Mouse (Mus musculus): ENCODE measurements around the gene Ly6g6c.

Ly6g6c gene

DNA sequence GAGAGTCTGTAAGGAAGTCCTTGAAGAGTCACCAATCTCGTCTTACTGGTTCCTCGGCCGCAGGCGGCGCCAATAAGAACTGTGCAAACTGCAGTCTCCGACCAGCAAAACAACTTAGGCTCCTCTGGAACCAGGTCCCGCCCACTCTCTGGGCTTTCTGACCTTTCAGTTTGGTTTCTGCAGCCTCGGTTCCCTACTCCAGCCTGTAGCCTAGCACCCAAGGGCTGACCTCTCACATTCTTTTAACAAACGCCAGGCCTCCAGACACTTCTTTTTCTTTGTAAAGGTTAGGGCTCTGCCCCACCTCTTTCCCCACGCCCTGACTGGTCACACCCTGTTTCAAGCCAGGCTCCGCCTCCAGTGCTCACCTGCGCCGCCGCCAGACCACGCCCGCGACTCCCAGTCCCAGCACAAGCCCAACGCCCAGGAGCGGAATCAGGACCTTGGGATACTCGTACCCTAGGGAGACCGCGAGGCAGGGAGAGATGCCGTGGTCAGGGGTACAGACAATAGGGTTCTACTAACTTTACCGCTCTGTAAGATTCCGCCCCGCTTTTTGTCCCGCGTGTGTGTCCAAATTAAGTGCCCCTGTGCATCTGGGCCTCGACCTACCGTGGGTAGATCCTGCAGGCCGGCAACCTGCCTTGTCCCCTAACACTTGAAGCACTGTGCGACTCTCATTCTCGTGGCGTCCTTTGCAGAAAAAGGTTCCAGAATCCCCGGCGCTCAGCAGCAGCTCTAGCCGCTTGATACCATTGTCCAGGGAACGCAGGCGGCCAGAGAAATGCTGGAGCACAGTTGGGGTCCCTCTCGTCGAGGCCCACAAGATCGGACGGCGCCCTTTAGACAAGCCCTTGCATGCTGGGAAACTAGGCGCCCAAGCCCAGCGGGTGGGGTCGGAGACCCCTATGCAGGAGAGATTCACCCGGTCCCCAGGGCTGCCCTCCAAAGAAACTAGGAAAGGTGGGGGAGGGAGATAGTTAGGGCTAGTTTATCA, at the start of gene Ly6g6c:
Gene Ly6g6c, plus strand, starts transcription at position 438 of the 997 bp plus-strand sequence.
- peak; percentile 73 for DNase-seq

DNA sequence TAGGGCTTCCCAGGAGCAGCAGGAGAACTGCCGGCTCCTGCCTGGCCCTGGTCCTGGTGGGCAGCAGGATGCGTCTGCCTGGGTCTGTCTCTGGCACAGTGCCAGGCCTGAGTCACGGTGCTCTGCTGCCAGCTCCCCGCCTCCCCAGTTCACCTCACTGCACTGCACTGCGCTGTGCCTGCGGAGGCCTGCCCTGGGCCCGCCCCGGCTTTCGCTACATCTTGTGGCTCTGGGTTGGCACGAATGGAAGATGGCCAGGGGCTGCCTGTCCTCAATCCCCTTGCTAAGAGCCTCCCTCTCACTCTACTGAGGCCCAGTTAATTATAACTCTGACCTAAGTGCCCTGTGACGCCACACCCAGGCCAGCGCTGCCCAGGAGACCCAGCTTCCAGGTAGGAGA, 48.8 kb upstream of the Ly6g6c start, which contains the start of gene Vwa7:
Gene Vwa7, plus strand, starts transcription at position 204 of the 400 bp plus-strand sequence.
- DNase-seq, result peak; percentile 85

DNA sequence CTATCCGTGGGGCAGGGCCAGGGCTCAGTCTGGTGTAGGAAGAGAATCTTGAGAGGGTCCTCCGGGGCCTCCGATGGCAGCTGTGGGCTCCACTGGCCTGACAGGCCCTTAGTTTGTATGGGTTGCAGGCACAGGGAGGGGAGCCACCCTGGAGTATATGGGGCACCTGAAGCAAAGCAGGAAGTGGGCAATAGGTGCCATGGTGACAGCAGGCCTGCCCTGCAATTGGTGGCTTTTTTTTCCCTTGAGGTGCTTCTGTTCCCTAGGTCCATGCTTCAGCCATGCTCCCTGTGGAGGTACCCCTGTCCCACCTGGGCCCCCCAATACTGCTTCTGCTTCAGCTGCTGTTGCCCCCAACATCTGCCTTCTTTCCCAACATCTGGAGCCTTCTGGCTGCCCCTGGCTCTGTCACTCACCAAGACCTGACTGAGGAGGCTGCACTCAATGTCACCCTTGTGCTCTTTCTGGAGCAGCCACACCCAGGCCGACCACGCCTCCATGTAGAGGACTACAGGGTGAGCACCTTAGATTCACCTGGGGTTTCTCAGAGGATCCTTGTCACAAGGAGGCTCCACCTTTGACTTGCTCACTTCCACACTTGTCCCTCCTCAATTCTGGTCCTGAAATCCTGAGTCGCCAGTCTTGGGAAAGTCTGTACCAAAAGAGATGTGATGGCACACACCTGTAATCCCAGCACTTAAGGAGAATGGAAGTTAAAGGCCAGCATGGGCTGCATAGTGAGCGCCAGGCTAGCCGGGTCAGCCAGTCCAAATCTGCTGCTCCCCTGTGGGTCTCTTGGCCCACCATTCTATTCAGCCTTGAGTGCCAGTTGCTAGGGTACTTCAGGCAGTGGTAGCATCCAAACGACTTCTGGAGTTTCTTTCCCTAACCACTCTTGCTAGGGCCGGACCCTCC, 48.1 kb upstream of the Ly6g6c start:
- DNase-seq, result peak; percentile 58

DNA sequence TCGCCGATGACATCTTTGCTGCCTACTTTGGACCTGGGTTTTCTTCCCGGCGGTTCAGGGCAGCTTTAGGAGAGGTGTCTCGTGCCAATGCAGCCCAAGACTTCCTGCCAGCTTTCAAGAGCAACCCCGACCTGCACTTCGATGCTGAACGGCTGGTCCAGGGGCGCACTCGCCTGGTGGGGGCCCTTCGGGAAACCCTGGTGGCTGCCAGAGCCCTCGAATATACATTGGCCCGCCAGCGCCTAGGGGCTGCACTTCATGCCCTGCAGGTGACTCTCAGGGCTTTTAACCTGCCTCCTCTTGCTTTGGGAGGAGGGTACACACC, 47.5 kb upstream of the Ly6g6c start:
- DNase-seq, result peak; percentile 54

DNA sequence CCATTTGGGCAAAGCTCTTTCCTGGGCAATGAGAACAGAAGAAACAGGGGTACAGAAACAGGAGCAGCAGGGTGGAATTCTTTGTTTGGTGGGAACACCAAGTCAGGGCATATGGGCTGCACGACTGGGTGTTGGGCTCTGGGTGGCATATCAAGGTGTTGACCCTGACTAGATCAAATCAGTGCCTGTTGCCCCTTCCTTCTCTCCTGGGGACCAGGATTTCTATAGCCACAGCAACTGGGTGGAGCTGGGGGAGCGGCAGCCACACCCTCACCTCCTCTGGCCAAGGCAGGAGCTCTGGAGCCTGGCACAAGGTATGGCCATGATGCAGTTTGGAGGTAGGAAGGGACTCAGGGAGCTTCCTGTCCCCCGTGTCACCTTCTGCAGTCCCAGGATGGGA, 47.0 kb upstream of the Ly6g6c start:
- peak; percentile 34 for DNase-seq

DNA sequence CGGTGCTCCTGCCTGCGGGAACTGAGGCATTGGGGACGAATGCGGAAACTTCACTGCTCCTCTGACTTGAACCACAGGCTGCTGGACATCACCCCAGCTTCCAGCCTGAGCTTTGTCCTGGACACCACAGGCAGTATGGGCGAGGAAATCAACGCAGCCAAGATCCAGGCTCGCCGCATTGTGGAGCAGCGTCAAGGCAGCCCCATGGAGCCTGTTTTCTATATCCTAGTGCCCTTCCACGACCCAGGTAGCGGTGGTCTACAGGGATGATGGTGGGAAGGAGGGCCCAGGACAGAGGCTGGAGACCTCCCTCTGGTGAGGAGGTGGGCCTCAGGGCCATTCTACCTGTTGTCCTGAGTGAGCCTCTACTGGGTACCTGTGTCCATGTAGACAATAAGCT, 45.3 kb upstream of the Ly6g6c start:
- no peak for DNase-seq

DNA sequence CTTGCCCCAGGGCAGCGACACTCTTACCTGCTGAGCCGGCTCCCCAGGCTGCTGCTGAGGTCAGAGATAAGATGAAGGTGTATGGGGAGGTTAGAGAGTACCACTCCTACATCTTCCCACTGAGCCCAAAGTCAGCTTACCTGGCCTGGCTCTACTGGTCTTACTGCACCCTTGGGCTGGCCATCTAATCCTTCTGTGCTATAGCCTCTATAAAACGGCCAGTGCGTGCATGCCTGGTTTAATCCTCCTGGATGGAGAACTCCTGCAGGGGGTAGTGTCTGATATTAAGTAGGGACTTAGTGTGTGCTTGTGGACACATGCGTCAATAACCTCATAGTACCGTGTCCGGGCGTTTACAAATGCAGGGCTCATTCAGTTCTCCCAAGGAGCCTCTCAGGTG, 44.6 kb upstream of the Ly6g6c start:
- DNase-seq, result no peak

DNA sequence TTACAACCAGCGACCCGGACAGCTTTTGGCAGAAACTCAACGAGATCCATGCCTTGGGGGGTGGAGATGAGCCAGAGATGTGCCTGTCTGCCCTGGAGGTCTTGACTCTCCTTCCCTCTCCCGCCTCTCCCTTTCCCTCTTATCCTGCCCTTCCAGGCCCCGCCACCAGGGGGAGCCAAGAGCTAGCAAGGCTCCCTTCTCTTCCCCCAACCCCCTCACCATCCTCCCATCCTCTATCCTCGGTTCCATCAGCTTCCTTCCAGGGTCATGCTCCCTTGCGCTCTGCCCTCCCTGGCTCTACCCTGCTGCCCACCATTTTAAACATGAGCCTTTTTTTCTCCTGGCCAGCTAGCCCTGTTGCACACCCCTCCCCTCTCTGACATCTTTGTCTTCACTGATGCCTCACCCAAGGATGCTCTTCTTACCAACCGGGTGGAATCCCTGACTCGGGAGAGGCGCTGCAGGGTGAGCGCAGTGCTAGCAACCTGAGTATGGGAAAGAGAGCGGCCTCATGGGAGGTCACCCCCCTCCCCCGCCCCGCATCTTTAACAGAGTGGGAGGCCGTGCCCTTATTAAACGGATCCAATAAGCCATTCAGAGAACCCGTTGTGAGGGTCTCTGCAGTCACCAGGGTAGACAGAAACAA, 43.9 kb upstream of the Ly6g6c start:
- peak; percentile 86 for DNase-seq

DNA sequence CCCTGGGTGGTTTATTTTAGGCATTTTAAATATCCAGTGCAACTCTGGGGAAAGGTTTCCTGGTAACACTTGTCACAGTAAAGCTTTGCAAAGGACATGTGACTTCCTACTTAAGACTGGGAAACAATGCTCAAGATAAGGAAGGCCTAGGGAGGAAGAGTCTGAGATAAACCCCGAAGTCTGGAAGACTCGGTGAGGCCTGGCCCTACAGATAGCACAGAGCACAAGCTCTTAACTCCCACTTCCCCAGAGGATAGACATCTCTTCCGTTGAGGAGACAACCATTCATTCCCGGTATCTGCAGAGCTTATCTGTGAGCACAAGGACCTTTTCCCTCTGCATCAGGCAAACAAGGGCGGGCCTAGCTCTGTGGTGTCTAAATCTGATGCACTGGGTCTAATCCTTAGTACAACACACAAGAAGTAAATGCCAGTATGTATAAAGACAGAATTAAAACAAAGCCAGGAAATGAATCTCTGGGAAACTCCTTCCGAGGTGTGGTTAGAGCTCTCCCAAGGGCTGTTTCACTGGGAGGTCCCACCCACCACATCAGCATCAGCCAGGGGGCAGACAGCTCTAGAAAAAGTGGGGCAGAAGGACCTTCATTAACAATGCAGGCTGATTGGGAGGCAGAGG, 43.2 kb upstream of the Ly6g6c start:
- no peak for DNase-seq

DNA sequence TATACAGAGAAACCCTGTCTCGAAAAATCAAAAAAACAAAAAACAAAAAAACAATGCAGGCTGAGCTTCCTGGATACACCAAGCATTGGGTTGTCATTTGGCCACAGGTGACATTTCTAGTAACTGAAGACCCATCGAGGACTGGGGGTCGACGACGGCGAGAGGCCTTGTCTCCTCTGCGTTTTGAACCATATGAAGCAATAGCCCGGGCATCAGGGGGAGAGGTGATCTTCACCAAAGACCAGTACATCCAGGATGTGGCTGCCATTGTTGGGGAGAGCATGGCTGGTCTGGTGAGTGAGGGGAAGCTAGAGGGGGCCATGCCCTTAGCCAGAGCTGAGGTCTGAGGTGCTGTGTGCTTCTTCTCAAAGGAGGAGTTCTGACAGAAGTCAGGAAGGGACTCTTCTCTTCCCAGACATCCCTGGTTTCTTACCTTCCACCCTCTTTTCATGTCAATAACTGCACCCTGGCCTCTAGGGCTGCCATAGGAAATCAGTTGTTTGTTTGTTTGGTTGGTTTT, 42.6 kb upstream of the Ly6g6c start:
- no peak for DNase-seq

DNA sequence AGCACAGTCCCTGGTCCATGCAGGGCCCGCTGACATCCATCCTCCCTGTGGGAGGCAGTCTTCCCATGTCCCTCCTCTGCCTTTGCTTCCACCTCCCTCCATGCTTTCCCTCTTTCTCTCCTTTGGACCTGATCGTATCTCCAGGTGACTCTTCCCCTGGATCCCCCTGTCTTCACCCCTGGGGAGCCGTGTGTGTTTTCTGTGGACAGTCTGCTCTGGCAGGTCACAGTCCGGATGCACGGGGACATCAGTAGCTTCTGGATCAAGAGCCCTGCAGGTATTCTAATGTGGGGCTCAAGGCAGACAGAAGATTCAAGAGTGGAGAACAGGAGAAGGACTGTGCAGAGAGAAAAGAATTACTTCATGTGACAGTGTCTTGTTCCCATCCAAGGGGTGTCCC, 42.0 kb upstream of the Ly6g6c start:
- DNase-seq, result no peak

DNA sequence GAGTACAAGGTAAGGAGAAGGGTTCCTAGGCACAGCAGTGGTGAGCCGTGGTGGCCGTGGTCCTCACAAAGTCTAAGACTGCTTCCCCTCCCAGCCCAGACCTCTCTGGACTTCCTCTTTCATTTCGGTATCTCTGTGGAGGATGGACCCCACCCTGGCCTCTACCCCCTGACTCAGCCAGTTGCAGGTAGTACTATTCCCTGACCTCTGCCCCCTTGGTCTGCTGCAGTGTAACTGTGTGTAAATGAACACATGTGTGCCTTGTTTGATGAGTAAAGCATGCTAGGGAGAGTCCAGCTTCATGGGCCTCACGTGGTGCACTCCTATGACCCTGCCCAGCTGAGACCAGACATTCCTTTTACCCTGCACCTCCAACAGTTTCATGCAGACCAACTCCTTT, 41.4 kb upstream of the Ly6g6c start:
- no peak for DNase-seq

DNA sequence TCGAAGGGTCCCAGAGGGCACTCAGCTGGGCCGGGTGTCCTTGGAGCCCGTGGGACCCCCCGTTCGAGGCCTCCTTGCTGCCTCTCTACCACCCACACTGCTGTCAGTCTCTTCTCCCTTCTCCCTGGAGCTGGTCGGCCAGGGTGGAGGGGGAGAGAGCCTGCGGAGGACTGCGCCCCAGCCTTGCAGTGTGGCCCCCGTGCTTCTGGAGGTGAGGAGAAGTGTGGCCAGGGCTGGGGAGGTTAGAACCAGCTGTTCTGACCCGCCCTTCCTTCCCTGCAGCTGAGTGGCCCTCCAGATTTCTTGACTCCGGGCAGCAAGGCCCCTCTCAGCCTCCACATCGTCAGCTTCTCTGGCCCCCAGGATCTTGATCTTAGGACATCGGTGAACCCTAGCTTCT, 40.9 kb upstream of the Ly6g6c start:
- no peak for DNase-seq

DNA sequence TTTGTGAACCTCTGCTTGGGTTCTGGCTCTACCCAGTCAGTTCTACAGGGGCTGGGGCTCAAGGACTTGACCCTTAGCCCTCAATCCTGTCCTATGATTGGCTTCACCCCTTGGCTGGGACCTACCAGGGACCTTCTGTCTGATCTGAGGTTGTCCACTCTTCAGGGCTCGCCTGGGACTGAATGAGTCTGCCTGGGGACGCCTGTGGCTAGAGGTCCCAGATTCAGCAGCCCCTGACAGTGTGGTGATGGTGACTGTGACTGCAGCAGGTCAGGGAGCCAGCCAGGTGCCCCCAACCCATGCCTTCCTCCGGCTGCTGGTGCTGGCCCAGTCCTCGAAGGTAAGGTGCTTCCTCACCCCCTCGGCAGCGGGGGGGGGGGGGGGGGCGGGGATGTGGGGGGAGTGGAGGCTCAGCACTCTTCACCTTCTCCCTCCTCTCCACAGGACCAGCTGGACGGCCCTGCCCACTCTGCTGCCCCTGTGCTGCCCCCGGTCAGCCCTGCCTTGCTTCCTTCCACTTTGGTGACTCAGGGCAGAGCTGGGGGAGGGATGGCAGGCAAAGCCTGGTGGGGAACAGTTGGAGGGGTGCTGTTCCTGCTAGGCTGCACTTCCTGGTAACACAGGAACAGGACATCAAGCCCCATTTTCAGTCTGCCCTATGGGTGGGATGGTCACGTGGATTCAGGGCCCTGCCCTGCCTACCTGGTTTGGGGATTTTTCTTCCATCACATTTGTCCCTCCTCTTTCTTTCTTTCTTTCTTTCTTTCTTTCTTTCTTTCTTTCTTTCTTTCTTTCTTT, 40.3 kb upstream of the Ly6g6c start:
- DNase-seq, result no peak

DNA sequence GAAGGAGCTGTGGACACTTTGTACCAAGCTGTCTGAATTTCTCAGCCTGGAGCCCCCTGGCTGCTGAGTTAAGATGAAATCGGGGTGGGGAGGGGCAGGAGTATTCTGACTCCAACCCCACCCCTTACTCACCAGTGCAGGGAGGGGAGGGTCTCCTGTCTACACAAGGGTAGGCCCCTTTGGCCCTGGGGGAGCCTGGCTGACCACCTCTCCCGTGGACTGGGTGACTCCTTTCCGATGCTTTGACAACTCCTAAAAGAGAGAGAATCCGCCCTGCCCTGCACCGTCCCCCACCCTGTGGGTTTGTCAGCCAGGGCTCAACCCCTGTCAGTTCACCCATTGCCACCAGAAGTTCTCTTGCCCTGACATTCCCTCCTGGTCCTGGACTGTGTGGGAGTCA, 39.0 kb upstream of the Ly6g6c start:
- DNase-seq, result no peak

DNA sequence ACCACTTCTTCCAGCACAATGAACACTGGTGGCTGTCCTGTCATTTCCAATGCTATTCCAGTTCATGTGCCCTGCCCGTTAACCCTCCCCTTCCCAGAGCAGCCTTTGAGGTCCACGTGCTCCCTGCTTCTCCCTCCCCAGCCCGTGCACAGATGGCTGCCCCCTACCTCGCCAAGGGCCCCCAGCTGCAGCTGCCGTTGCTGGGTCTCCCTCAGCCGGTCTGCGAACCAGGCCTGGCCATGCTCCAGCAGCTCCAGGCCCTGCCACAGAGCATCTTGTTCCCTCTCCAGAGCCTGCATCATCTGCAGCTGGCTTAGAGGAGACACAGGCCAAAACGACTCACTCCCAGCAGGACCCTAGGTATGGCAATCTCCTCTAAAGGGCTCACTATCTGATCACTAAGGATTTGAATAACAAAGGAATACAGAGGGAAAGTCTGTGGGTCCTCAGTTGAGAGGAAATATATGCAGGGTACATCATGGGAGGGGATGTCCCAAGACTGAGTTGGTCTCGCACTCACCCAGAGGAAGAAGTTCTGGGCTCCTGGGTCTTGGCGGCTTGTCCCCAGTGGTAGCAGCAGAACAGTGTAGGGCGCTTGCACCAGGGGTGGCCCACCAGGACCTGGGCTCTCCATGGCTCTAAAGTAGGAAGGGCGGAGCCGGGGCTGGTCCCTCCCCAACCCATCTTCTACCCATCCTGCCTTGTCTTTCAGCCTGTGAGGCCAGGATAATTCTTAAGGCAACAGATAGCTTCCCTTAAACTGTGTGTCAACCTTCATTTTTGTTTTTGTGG, 37.7 kb upstream of the Ly6g6c start, which contains the start of gene Sapcd1:
Gene Sapcd1, minus strand, starts transcription at position 740 of the 792 bp plus-strand sequence.
- DNase-seq, result peak; percentile 49

DNA sequence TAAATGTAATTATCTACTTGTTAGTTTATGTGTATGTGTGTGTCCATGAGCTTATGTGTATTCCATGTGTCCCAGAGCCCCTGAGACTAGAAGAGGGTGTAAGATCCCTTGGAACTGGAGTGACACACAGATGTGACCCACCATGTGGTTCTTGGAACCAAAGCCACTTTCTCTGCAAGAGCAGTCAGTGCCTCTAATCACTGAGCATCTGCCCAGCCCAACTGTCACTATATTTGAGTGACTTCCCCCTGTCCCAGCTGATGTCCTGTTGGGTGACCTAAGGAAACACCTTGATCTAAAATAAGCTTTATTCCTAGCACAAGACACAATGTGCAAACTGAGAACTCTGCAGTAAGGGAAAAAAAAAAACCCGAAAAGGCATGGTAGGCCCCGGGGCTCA, 36.9 kb upstream of the Ly6g6c start:
- no peak for DNase-seq

DNA sequence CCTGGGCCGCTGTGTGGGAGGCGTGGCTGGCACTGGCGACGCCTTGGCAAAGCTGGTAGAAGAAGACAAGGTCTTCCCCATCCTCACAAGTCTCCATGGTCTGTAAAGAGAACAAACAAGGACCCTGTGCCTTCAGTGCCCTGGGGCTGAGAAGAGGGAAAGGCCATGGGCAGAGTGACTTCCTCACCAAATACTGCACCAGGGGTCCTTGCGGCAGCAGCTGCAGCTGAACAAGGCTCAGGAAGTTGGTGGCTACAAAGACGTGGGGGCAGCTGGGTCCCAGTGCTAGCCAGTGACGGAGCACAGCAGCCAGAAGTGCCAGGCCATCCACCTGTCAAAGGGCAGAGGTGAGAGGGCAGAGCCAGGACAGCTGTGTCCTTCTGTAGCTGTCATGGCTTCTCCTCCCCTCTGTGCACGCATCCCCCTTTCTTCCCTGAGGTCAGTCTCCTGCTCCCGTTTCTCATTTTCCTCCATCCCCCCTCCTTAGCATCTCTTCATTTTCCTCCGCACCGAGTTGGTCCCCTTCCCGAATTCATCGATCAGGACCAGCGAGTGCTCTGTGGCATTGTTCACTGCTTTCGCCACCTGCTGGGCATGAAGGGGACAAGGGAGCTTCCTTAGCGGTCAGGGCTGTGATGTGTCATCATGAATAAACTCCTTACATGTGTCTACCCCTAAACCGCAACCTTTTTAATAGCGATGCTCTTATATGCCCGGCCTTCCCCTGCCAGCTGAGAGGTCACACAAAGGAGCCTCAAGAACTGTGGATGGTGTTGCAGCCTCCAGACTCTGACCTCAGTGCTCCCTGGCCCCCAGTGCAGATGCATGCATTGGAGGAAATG, 35.3 kb upstream of the Ly6g6c start:
- no peak for DNase-seq

DNA sequence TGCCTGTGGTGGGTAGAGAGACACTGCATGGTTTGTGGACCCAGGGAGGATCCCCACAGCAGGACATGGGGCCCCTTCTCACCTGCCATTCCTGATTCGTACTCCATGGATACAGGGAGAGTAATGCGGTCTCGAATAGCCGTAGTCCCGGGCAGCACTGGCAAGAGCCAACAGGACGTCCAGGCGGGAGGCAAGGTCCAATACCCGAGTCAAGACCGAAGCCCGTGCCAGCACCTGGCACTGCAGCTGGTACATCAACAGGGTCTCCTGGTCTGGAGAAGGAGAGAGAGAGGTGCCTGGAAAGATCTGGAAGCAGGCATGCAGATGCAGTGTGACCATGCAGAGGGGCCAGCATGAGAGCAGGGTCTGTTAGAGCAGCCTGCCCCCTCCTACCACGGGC, 33.9 kb upstream of the Ly6g6c start:
- no peak for DNase-seq

DNA sequence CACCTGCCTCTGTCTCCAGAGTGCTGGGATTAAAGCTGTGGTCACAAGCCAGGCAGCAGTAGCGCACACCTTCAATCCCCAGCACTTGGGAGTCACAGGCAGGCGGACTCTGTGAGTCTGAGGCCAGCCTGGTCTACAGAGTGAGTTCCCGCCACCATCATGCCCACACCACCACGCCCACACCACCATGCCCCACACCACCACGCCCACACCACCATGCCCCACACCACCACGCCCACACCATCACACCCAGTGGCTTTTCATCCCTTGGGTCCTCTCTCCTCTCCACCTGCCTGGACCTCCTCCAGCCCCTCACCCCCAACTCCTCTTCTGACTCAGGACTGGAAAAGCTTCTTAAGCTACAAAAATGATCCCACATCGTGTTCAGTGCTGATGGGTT, 33.3 kb upstream of the Ly6g6c start:
- DNase-seq, result no peak

Data from cerebellum, adult 11-12 months (tissue).